Mouse (Mus musculus): Measurements from ENCODE around the gene Itih2. TPM values are rescaled to one million over a fixed set of nuclear protein-coding genes. Genes with fewer than 3 reads are reported as not detected.

Gene Itih2
- polyA plus RNA-seq, 1 experiment from 2014 or later, result 0.41 TPM

DNA sequence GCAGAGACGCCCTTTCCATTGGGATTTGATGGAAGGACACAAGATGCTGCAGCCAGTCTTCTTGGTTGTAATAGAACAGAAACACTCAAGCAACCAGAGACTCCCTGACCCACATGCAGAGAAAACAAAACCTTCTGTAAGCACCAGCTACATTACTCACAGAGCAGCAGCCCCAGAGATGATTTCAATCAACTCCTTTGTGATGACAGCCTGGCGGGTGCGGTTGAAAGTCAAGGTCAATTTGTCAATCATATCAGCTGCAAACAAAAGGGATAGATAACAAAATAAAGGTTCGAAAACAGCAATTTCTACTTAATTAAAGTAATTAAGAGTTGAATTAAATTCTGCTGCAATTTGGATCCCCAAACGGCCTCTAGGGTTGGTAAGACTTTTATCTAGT, 72.4 kb downstream of the Itih2 start:
- H3K36me3 ChIP-seq (ENCODE audit: poor library complexity, severe bottlenecking), result peaks cover 90% of the 10 kb centered on the region
- no peak overlapping the region for H3K9ac ChIP-seq
- H3K27ac ChIP-seq, result no peak overlapping the region
- ATAC-seq, result no peak
- no peaks in the 10 kb centered on the region for H3K27me3 ChIP-seq
- H3K9me3 ChIP-seq (replicated peaks), result no peaks in the 10 kb centered on the region
- H3K4me1 ChIP-seq, result no peaks in the 10 kb centered on the region
- no peak overlapping the region for H3K4me3 ChIP-seq
- 85% methylated on average over 5 of the region's 5 CpGs for WGBS
- H3K4me2 ChIP-seq, result no peak overlapping the region

- no peak for ATAC-seq
- H3K36me3 ChIP-seq (ENCODE audit: poor library complexity, severe bottlenecking), result peaks cover 37% of the 10 kb centered on the region
These were observed 79.2 kb downstream of the Itih2 start for GRCm38 (mm10) chr2:10051996-10052395.

GRCm38 (mm10) chr2:10050878-10051277, 80.3 kb downstream of the Itih2 start:
- Histone ChIP-seq H3K9ac (no peak overlapping the region), H3K9me3 (replicated peaks) (no peaks in the 10 kb centered on the region), H3K36me3 (ENCODE audit: poor library complexity, severe bottlenecking) (peaks cover 28% of the 10 kb centered on the region), H3K27ac (no peak overlapping the region; the same call in 1 of the 2 replicates), H3K4me2 (no peak overlapping the region), H3K27me3 (no peaks in the 10 kb centered on the region), H3K4me1 (peaks cover 22% of the 10 kb centered on the region), H3K4me3 (no peak overlapping the region)
- ATAC-seq, result no peak
- WGBS, result 86% methylated on average over 3 of the region's 3 CpGs

More at GRCm38 (mm10) chr2:10051996-10052395, 79.2 kb downstream of the Itih2 start:
- Histone ChIP-seq H3K27me3 (no peaks in the 10 kb centered on the region), H3K4me1 (peaks cover 19% of the 10 kb centered on the region), H3K27ac (no peak overlapping the region), H3K9ac (no peak overlapping the region), H3K9me3 (replicated peaks) (no peaks in the 10 kb centered on the region), H3K4me3 (no peak overlapping the region), H3K4me2 (no peak overlapping the region)
- 100% methylated on average over 1 of the region's 1 CpGs for WGBS

GRCm38 (mm10) chr2:10049456-10049855, 81.7 kb downstream of the Itih2 start:
- Histone ChIP-seq H3K9ac (peak overlapping the region; percentile 56), H3K4me2 (peak overlapping the region; percentile 94), H3K9me3 (replicated peaks) (no peaks in the 10 kb centered on the region), H3K27me3 (no peaks in the 10 kb centered on the region), H3K4me1 (peaks cover 22% of the 10 kb centered on the region), H3K36me3 (ENCODE audit: poor library complexity, severe bottlenecking) (peaks cover 14% of the 10 kb centered on the region), H3K4me3 (peak overlapping the region; percentile 97), H3K27ac (no peak overlapping the region)
- WGBS, result 13% methylated on average over 10 of the region's 10 CpGs
- ATAC-seq, result no peak

DNA sequence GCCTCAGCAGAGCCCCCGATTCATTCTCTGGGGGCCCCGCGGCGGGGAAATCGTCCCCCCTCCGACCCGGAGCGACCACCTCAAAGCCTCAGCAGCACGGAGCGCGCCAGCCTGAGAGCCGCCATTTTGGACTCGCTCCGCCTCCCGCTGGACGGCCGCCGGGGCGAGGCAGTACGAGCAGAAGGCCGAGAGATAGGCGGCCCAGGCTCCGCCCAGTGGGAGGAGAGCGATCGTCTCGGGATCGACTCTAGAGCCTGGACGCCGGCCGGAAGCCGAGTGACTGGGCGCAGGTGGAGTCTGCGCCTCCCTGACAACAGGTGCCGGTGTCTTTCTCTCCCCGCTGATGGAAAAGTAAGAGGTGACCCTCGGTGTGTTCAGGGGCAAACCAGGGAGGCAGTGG, 82.7 kb downstream of the Itih2 start, which contains the start of gene Taf3:
TSS of gene Taf3 (minus strand) at position 136 of the 400 bp plus-strand sequence.
- Histone ChIP-seq H3K9me3 (replicated peaks) (no peaks in the 10 kb centered on the region), H3K4me1 (peaks cover 22% of the 10 kb centered on the region), H3K4me2 (peak within 1 kb of the TSS; percentile 94), H3K9ac (peak within 1 kb of the TSS; percentile 88), H3K4me3 (peak within 1 kb of the TSS; percentile 97), H3K27ac (peak within 1 kb of the TSS; percentile 48; the same call in 1 of the 2 replicates), H3K27me3 (no peaks in the 10 kb centered on the region), H3K36me3 (ENCODE audit: poor library complexity, severe bottlenecking) (peaks cover 5% of the 10 kb centered on the region; the same call in 1 of the 2 replicates)
- ATAC-seq, result peak; percentile 97
- under 1% methylated on average over 36 of the region's 36 CpGs for WGBS

DNA sequence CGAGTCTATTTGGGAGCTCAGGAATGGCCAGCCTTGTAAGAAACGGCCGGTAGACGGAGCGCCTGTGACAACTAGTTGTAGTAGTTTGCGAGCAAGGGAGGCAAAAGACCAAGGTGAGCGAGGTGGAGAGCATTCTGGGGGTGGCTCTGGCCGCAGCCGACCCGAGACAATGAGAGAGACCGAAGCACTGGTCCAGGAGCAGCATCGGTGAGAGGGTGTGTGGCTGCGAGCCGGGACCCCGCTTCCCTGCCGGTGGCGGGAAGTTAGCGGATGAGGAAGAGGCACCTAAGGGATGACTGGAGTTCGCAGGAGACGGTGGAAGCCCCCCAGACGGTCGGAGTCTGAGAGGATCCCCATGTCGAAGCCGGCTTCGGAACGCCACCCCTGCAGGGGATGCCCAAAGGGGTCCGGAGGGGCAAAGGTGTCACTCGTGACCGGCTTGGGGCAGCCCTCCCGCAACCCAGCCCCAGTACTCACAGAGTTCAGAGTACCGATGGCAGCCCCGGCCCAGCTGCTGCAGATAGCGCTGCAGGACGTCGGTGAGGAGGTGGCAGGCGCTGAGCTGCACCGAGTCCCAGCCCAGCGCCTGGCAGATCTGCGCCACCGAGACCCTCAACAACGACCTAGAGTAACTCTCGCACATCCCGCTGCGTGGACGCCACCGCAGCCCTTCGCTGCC, 83.3 kb downstream of the Itih2 start:
- peak overlapping the region; percentile 94 for H3K4me2 ChIP-seq
- WGBS, result 1% methylated on average over 37 of the region's 47 CpGs

More for the DNA sequence above, 83.3 kb downstream of the Itih2 start:
- Histone ChIP-seq H3K9me3 (replicated peaks) (no peaks in the 10 kb centered on the region), H3K27ac (peak overlapping the region; percentile 48; the same call in 1 of the 2 replicates), H3K4me3 (peak overlapping the region; percentile 97), H3K27me3 (no peaks in the 10 kb centered on the region), H3K4me1 (peaks cover 22% of the 10 kb centered on the region), H3K9ac (peak overlapping the region; percentile 88), H3K36me3 (ENCODE audit: poor library complexity, severe bottlenecking) (no peaks in the 10 kb centered on the region)
- ATAC-seq, result peak; percentile 79

Other genes starting within 250 kb of the Itih2 start
- not detected in 2 replicates for gene 9230102O04Rik, start 241.9 kb downstream of the Itih2 start, polyA plus RNA-seq (2015; fragmentation: Nextera tagmentation; extraction: Ambion mirVana)
- 1.4 and 3.3 TPM in 2 replicates for gene Gata3, start 241.4 kb downstream of the Itih2 start, polyA plus RNA-seq (2015; fragmentation: Nextera tagmentation; extraction: Ambion mirVana)
- gene Taf3, start 82.8 kb downstream of the Itih2 start, polyA plus RNA-seq (2015; fragmentation: Nextera tagmentation; extraction: Ambion mirVana), result 17.7 and 17.9 TPM in 2 replicates
- 536 and 564 TPM in 2 replicates for gene Atp5c1, start 50.9 kb downstream of the Itih2 start, polyA plus RNA-seq (2015; fragmentation: Nextera tagmentation; extraction: Ambion mirVana)
- gene Kin, start 50.8 kb downstream of the Itih2 start, polyA plus RNA-seq (2015; fragmentation: Nextera tagmentation; extraction: Ambion mirVana), result 41.1 and 46.7 TPM in 2 replicates
- 2.0 and 2.4 TPM in 2 replicates for gene Itih5, start 22.2 kb upstream of the Itih2 start, polyA plus RNA-seq (2015; fragmentation: Nextera tagmentation; extraction: Ambion mirVana)
- gene Sfmbt2, start 239.1 kb upstream of the Itih2 start, polyA plus RNA-seq (2015; fragmentation: Nextera tagmentation; extraction: Ambion mirVana), result 1.8 and 2.4 TPM in 2 replicates